Mouse (Mus musculus) liver, postnatal 0 days (tissue): ENCODE results near the gene Fbxo36.

ENCODE experiments used
- CTCF ChIP-seq: sonication (generic); IDR thresholded peaks from 2 replicates; pipeline ENCODE4 v1.5.1; 2016; ENCODE audit warnings: antibody characterized with exemption, low read depth
- EP300 ChIP-seq: IDR thresholded peaks from 2 replicates; pipeline ENCODE4 v1.6.1; 2016; ENCODE audit warnings: antibody characterized with exemption, low read depth, mild to moderate bottlenecking

DNA sequence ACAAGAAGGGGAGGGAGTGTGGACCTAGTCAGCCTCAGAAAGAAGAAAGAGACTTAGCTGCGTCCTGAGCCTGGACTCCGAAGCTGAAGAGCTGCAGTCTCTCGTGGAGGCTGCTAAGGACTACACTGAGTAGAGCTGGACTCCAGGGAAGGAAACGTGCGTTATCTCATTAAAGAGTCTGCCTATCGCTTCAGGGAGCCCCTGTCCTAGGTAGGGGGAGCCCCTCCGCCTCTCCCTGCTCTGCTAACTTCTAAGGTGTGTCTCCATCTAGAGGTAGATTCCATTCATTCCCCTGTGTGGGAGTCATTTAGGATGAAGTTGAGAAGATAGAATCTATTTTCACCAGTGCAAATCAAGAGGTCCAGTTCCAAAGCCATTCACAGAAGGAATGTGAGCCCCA lies 29.9 kb downstream of the Fbxo36 start:
- TF ChIP-seq CTCF = peak; percentile 21; the same call in 1 of the 2 replicates
- TF ChIP-seq EP300 = no peak
